Mouse (Mus musculus): ENCODE results near the gene Trappc3l. TPM values are rescaled to one million over a fixed set of nuclear protein-coding genes. Genes with fewer than 3 reads are reported as not detected.
"Not testable (repeated sequence)": the region's sequence is repeated elsewhere in the genome, so short reads cannot be mapped to it uniquely, and the experiment has no call there.

The Trappc3l gene
- not detected in 2 replicates for polyA plus RNA-seq (2015; fragmentation: Nextera tagmentation; extraction: Ambion mirVana)

DNA sequence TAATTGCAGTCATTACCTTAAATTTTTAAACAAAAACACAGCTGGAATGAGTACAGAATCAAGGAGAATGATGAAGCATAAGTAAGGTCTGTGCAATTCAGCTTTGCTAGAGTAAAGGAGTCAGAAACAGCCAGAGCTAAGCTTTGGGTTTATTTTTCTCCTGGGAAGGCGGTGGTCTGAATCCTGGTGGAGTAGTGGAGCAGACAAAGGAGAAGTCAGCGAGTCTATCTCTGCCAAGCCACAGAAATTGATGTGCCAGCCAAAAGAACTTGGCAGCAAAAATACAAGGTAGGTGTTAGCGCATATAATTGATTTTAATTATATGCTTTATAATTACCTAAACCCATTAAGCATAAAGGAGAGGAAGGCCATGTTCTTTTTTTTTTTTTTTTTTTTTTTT, at the start of gene Trappc3l:
TSS of gene Trappc3l (plus strand) at position 197 of the 400 bp plus-strand sequence.
- Histone ChIP-seq H3K36me3 (no peaks in the 10 kb centered on the region), H3K4me1 (replicated peaks) (no peaks in the 10 kb centered on the region; the same call in 1 of the 2 replicates), H3K4me2 (no peak within 1 kb of the TSS), H3K9me3 (replicated peaks) (no peaks in the 10 kb centered on the region), H3K27me3 (no peaks in the 10 kb centered on the region), H3K4me3 (no peak within 1 kb of the TSS), H3K27ac (no peak within 1 kb of the TSS), H3K9ac (no peak within 1 kb of the TSS)
- ATAC-seq (replicated peaks; ENCODE audit: insufficient number of reproducible peaks, insufficient read depth, low FRiP score, low read depth), result no peak
- 78% methylated on average over 3 of the region's 3 CpGs for WGBS

DNA sequence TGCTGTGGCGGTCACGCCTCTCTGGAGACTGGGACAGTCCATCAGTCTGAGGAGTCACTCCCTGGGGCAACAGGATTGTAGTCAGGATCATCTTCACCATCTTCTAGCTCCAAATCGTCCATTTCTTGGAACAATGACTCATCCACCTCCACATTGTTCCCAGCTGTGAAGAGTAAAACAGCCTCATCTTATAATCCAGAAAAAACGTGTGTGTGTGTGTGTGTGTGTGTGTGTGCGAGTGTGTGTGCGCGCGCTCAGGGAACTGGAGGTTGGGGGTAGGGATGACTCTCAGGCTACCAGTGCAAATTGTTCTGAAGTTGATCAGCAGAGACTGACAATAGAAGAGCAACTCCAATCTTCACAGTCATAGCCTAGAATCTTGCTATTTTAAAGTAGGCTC, 40.7 kb upstream of the Trappc3l start:
- H3K4me1 ChIP-seq (replicated peaks); ATAC-seq (replicated peaks; ENCODE audit: insufficient number of reproducible peaks, insufficient read depth, low FRiP score, low read depth); H3K4me3 ChIP-seq; H3K27ac ChIP-seq; H3K27me3 ChIP-seq; H3K9me3 ChIP-seq (replicated peaks); H3K9ac ChIP-seq; H3K4me2 ChIP-seq: not testable (repeated sequence)
- peaks cover 59% of the 10 kb centered on the region for H3K36me3 ChIP-seq
- 89% methylated on average over 6 of the region's 8 CpGs for WGBS

DNA sequence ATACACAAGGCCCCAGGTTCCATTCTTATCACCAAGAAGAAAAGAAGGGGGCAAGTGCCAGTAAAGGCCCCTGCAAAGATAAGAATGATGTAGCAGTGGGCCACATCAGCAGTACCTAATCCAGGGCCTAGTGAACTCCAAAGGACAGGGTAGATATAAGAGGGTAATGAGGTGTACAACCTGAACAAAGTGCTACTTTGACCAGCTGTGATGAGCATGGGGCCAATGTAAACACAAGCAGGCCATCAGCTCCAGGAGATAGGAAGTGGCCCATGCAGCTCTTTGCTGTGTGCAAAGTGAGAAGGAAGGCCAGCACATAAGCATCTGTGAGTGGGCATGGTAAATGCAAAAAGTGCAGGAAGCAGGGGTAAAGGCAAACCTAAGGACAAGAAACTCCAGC, 39.0 kb upstream of the Trappc3l start:
- H3K27me3 ChIP-seq, result no peaks in the 10 kb centered on the region
- no peaks in the 10 kb centered on the region for H3K4me1 ChIP-seq (replicated peaks)
- no peak overlapping the region for H3K4me3 ChIP-seq
- H3K4me2 ChIP-seq, result no peak overlapping the region
- no peak for ATAC-seq (replicated peaks; ENCODE audit: insufficient number of reproducible peaks, insufficient read depth, low FRiP score, low read depth)
- no peak overlapping the region for H3K27ac ChIP-seq
- peaks cover 58% of the 10 kb centered on the region for H3K36me3 ChIP-seq
- no peak overlapping the region for H3K9ac ChIP-seq
- H3K9me3 ChIP-seq (replicated peaks), result no peaks in the 10 kb centered on the region

DNA sequence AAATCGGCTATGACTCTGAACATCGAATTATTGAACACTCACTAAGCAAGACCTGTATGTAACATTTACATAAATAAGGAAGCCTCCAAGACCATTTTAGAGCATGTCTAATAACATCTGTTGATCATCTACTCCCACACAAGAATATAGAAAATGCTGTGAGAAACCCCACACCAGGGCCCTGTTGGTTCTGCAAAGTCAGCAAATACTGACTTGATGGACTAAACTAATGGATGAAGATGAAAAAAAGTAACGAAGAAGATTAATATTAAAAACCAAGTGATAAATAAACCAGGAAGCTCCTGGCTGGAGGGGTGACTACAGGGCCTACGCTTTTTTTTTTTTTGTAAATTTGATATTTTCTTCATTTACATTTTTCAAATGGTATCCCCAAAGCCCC, 24.8 kb upstream of the Trappc3l start:
- H3K9ac ChIP-seq, result no peak overlapping the region
- H3K9me3 ChIP-seq (replicated peaks), result no peaks in the 10 kb centered on the region
- no peak overlapping the region for H3K27ac ChIP-seq
- peaks cover 2% of the 10 kb centered on the region; the same call in 1 of the 2 replicates for H3K4me1 ChIP-seq (replicated peaks)
- peaks cover 4% of the 10 kb centered on the region for H3K36me3 ChIP-seq
- H3K27me3 ChIP-seq, result no peaks in the 10 kb centered on the region
- H3K4me3 ChIP-seq, result no peak overlapping the region
- no peak for ATAC-seq (replicated peaks; ENCODE audit: insufficient number of reproducible peaks, insufficient read depth, low FRiP score, low read depth)
- no peak overlapping the region for H3K4me2 ChIP-seq
- 94% methylated on average over 4 of the region's 4 CpGs for WGBS

DNA sequence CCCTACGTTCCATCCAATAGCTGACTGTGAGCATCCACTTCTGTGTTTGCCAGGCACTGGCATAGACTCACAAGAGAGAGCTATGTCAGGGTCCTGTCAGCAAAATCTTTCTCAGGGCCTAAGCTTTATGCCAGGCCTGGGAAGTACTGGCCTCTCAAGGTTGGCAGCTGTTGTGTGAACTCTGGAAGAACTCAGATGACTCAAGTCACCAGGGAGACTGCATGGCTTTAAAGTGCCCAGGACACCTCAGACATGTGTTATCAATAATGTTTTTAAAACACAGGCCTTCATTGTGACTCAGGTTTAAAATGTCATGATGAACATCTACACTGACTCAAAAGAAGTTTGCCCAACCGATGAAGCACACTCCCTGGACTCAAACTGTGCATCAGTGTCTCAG, 24.2 kb upstream of the Trappc3l start:
- Histone ChIP-seq H3K9ac (no peak overlapping the region), H3K27me3 (no peaks in the 10 kb centered on the region), H3K27ac (no peak overlapping the region), H3K36me3 (peaks cover 4% of the 10 kb centered on the region), H3K4me1 (replicated peaks) (peaks cover 8% of the 10 kb centered on the region), H3K4me2 (no peak overlapping the region), H3K9me3 (replicated peaks) (no peaks in the 10 kb centered on the region), H3K4me3 (no peak overlapping the region)
- WGBS, result 84% methylated on average over 2 of the region's 2 CpGs
- ATAC-seq (replicated peaks; ENCODE audit: insufficient number of reproducible peaks, insufficient read depth, low FRiP score, low read depth), result no peak

DNA sequence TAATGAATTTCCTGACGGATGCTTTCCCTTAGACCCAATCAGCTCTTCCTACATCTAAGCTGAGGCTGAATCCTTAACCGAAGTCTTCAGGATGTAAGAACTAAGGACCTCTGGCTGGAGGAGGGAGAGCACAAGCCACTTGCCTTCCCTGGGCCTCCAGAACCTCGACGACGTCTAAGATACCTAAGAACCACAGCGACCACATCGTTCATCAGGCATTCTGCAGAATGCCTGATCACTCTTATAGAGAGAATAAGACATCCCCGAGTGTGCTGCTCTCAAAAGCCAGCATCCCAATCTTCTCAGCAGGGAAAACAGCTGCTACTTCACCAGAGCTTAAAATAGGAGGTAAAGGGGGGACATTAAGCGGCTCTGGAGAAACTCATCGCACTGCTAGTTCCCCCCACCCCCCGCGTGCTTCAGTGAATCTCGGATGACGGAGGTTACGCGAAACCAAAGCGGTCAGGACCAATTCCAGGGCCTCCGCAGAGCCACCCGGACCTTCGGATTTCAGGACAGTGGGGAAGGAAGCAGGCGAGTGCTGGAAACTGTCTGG, 18.6 kb upstream of the Trappc3l start:
- no peaks in the 10 kb centered on the region for H3K9me3 ChIP-seq (replicated peaks)
- WGBS, result under 1% methylated on average over 21 of the region's 21 CpGs
- H3K4me2 ChIP-seq, result peak overlapping the region; percentile 83
- H3K27me3 ChIP-seq, result no peaks in the 10 kb centered on the region
- peak overlapping the region; percentile 98 for H3K27ac ChIP-seq
- no peaks in the 10 kb centered on the region for H3K36me3 ChIP-seq
- ATAC-seq (replicated peaks; ENCODE audit: insufficient number of reproducible peaks, insufficient read depth, low FRiP score, low read depth), result peak; percentile 44
- peaks cover 20% of the 10 kb centered on the region for H3K4me1 ChIP-seq (replicated peaks)
- H3K4me3 ChIP-seq, result peak overlapping the region; percentile 90
- peak overlapping the region; percentile 89 for H3K9ac ChIP-seq

DNA sequence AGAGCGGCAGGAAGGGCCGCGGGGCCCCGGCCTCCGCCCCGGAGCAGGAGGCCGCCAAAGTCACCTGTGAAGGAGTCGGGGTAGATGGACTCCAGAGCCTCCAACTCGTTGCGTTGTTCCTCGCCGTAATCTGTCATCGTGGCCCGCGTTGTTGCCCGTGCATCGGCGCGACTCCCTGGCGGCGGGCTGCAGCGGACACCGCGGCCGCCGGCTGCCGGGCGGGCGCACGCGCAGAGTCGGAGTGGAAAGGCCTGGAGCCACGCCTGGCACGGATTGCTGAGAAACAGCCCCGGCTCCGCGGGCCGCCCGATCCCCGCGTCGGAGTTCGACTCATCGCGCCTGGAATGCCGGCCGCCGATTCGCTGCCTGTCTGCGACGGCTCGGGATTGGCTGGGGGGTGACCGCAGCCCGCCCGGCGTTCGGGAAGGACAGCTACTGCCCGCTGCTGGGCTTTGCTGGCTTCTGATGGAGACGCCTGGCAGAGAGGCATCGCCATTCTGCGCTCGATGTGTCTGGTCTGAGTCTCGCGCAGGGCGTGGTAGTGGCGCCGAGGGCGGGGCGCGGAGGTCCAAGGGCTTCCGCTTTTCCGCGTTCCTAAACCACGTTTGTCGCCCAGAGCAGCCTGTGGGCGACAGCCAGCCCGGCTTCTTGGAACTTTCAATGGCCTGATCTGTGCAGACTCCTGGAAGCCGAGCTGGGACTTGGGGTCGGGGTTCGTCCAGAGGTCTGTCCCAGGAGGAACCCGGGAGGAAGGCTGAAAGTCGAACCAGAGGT, 17.9 kb upstream of the Trappc3l start, which contains the start of gene Rwdd1:
TSS of gene Rwdd1 (minus strand) at position 323 of the 774 bp plus-strand sequence.
- Histone ChIP-seq H3K9ac (peak within 1 kb of the TSS; percentile 89), H3K9me3 (replicated peaks) (no peaks in the 10 kb centered on the region), H3K4me3 (peak within 1 kb of the TSS; percentile 90), H3K4me1 (replicated peaks) (peaks cover 20% of the 10 kb centered on the region), H3K27ac (peak within 1 kb of the TSS; percentile 98), H3K27me3 (no peaks in the 10 kb centered on the region), H3K4me2 (peak within 1 kb of the TSS; percentile 83), H3K36me3 (no peaks in the 10 kb centered on the region)
- ATAC-seq (replicated peaks; ENCODE audit: insufficient number of reproducible peaks, insufficient read depth, low FRiP score, low read depth), result peak; percentile 99
- under 1% methylated on average over 82 of the region's 82 CpGs for WGBS

DNA sequence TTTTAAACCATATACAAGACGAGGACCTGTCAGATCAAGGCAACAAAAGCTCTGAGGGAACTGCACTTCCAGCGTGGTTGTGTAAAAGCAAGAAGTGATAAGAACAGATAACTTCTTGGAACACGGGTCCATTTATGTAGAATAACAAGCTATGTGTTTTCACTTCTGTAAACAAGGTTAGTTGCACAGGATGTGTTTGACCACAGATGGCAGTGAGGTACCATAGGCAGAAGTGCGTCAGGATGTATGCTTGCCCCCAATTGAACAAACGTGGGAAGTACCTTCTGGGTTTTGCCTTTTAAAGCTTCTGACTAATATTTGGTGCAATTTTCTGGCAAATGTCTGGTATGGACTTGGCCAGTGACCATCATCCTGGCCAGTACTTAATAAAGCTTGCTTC, 7.1 kb upstream of the Trappc3l start:
- Histone ChIP-seq H3K27ac (no peak overlapping the region), H3K4me2 (no peak overlapping the region), H3K9me3 (replicated peaks) (no peaks in the 10 kb centered on the region), H3K36me3 (no peaks in the 10 kb centered on the region), H3K4me1 (replicated peaks) (no peaks in the 10 kb centered on the region; the same call in 1 of the 2 replicates), H3K9ac (no peak overlapping the region), H3K27me3 (no peaks in the 10 kb centered on the region), H3K4me3 (no peak overlapping the region)
- WGBS, result 50% methylated on average over 5 of the region's 5 CpGs
- no peak for ATAC-seq (replicated peaks; ENCODE audit: insufficient number of reproducible peaks, insufficient read depth, low FRiP score, low read depth)

DNA sequence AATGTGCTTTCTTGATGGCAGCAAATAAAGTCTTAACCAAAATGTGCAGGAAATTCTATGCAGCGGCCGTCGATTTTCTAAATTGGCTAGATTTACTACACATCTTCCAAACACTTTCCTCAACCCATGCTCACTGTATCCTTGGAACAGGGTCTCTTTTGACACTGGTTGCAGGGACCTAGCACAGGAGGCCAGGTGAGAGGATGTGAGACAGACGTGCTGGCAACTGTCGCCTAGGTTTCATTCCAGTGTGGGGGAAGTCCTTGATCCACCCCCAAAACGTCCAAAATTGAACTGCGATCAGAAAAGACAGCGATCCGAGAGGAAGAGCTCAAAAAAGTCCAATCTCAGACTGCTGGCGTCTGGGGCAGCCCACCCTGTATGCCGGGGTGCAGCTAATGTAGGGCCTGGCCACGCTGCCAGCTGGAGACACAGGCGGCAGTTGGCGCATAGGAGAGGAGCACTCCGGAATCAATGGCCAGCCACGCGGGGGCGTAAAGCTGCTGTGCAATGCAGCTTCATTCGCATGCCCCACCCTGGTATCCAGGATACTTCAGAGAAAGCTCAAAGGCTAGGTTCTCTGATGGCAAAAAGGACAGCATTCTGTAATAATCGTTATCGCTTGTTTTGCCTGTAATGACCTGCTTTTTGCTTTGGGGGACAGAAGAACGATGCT, 3.6 kb upstream of the Trappc3l start:
- 17% methylated on average over 22 of the region's 22 CpGs for WGBS
- Histone ChIP-seq H3K27ac (no peak overlapping the region), H3K36me3 (no peaks in the 10 kb centered on the region), H3K4me3 (peak overlapping the region; percentile 33), H3K4me1 (replicated peaks) (no peaks in the 10 kb centered on the region; the same call in 1 of the 2 replicates), H3K4me2 (peak overlapping the region; percentile 60), H3K27me3 (no peaks in the 10 kb centered on the region), H3K9ac (peak overlapping the region; percentile 40; the same call in 1 of the 2 replicates), H3K9me3 (replicated peaks) (no peaks in the 10 kb centered on the region)
- 0 out of 2 replicates have a peak, but pooled peaks have one; percentile 60 for ATAC-seq (replicated peaks; ENCODE audit: insufficient number of reproducible peaks, insufficient read depth, low FRiP score, low read depth)

DNA sequence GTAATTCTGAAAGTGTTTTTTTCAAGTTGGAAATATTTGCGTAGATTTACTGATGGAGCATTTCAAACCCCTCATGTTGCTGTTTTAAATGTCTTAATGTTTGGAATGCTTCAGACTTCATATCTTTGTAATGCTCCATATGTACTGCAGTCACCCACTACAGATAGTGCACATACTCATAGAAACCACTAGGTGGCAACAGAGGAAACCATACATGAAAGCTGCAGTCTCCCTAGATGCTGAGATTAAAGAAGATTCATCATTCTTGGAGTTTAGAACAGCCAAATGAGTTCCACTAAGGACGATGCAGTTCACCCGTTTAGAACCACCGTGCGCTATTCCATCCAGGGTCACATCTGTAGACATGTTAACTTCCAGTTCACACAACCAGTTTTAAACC, 810 bp upstream of the Trappc3l start:
- H3K27ac ChIP-seq, result no peak overlapping the region
- H3K27me3 ChIP-seq, result no peaks in the 10 kb centered on the region
- no peak overlapping the region for H3K4me2 ChIP-seq
- H3K9ac ChIP-seq, result no peak overlapping the region
- ATAC-seq (replicated peaks; ENCODE audit: insufficient number of reproducible peaks, insufficient read depth, low FRiP score, low read depth), result no peak; the same call in 1 of the 2 replicates
- whole genome bisulfite sequencing, result 15% methylated on average over 5 of the region's 5 CpGs
- H3K9me3 ChIP-seq (replicated peaks), result no peaks in the 10 kb centered on the region
- no peak overlapping the region for H3K4me3 ChIP-seq
- H3K36me3 ChIP-seq, result no peaks in the 10 kb centered on the region
- no peaks in the 10 kb centered on the region; the same call in 1 of the 2 replicates for H3K4me1 ChIP-seq (replicated peaks)

DNA sequence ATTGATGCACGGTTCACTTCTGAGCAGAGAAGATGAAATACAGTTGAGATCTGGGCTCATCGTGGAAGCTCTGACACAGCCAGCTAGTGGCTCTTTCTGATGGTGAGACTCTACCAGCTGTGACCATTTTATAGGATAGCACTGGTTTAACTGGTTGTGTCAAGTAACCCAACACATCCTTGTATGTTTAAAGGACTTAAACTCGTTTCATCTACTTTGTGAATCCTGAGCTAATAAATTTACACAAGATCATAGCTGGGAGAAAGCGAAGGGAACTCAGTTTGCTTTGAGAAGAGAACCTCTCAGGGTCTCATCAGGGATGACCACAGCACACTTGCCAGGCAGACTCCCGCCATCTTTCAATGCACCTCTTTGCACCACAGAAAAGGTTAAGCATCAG, 6.8 kb downstream of the Trappc3l start, which contains the start of gene Calhm4:
TSS of gene Calhm4 (minus strand) at position 101 of the 400 bp plus-strand sequence.
- WGBS, result 78% methylated on average over 5 of the region's 5 CpGs
- no peaks in the 10 kb centered on the region for H3K4me1 ChIP-seq (replicated peaks)
- no peak within 1 kb of the TSS for H3K4me3 ChIP-seq
- H3K36me3 ChIP-seq, result no peaks in the 10 kb centered on the region
- no peak within 1 kb of the TSS for H3K4me2 ChIP-seq
- no peak within 1 kb of the TSS for H3K27ac ChIP-seq
- H3K27me3 ChIP-seq, result no peaks in the 10 kb centered on the region
- no peak for ATAC-seq (replicated peaks; ENCODE audit: insufficient number of reproducible peaks, insufficient read depth, low FRiP score, low read depth)
- no peak within 1 kb of the TSS for H3K9ac ChIP-seq
- no peaks in the 10 kb centered on the region for H3K9me3 ChIP-seq (replicated peaks)

Measured in heart, embryonic 15.5 days (tissue).